Mouse (Mus musculus) heart, embryonic 15.5 days (tissue): ENCODE data around the gene Ptma. TPM values are rescaled to one million over a fixed set of nuclear protein-coding genes. Genes with fewer than 3 reads are reported as not detected.
"Not testable (repeated sequence)": the region's sequence is repeated elsewhere in the genome, so short reads cannot be mapped to it uniquely, and the experiment has no call there.

Experiments
- ATAC-seq: fragments of 200-750 bp; cut with Nextera tagmentation; replicated peaks from 2 replicates; pipeline ENCODE4 v1.8.0; 2017; ENCODE audit warnings: low read depth, moderate TSS enrichment; ENCODE audit not compliant: insufficient number of reproducible peaks, insufficient read depth, low FRiP score
- H3K27ac ChIP-seq: fragments of 300-500 bp; sonication (generic); 2 replicates; pipeline ENCODE4 v1.5.1; 2015; ENCODE audit warnings: mild to moderate bottlenecking, inconsistent platforms
- H3K27me3 ChIP-seq: fragments of 300-500 bp; sonication (generic); 2 replicates; pipeline ENCODE4 v1.6.1; 2015; ENCODE audit warnings: inconsistent platforms
- H3K36me3 ChIP-seq: fragments of 300-500 bp; sonication (generic); 2 replicates; pipeline ENCODE4 v1.6.1; 2015; ENCODE audit warnings: mild to moderate bottlenecking, inconsistent platforms
- H3K4me1 ChIP-seq: fragments of 300-500 bp; sonication (generic); replicated peaks from 2 replicates; pipeline ENCODE4 v1.6.1; 2015; ENCODE audit warnings: inconsistent platforms
- H3K4me2 ChIP-seq: fragments of 300-500 bp; sonication (generic); 2 replicates; pipeline ENCODE4 v1.6.1; 2015; ENCODE audit warnings: inconsistent platforms, mild to moderate bottlenecking, moderate library complexity
- H3K4me3 ChIP-seq: fragments of 300-500 bp; sonication (generic); 2 replicates; pipeline ENCODE4 v1.5.1; 2015; ENCODE audit warnings: mild to moderate bottlenecking, inconsistent platforms
- H3K9ac ChIP-seq: fragments of 300-500 bp; sonication (generic); 2 replicates; pipeline ENCODE4 v1.6.1; 2015; ENCODE audit warnings: mild to moderate bottlenecking, inconsistent platforms
- H3K9me3 ChIP-seq: fragments of 300-500 bp; sonication (generic); replicated peaks from 2 replicates; pipeline ENCODE4 v1.6.1; 2016; ENCODE audit warnings: inconsistent platforms
- WGBS: fragments of 180-500 bp; shearing (Covaris S2); methylation state at CpG from one replicate; pipeline ENCODE4 v1.1.7; 2015; ENCODE audit warnings: mixed read lengths; 5-methylcytosine and 5-hydroxymethylcytosine counted together
- polyA plus RNA-seq: library from polyadenylated mRNA; unstranded; fragments of >200 nt; fragmentation: Nextera tagmentation; extraction: Ambion mirVana; gene quantifications from 2 replicates; pipeline ENCODE4 v1.2.1, GENCODE M21; 2015

The Ptma gene
- polyA plus RNA-seq, 1 experiment from 2014 or later = 791 TPM

GRCm38 (mm10) chr1:86504697-86505421 lies 21.7 kb upstream of the Ptma start:
- Histone ChIP-seq H3K27me3 (no peaks in the 10 kb centered on the region), H3K4me3 (peak overlapping the region; percentile 50), H3K27ac (peak overlapping the region; percentile 92), H3K9me3 (no peaks in the 10 kb centered on the region), H3K36me3 (no peaks in the 10 kb centered on the region), H3K4me1 (peaks cover 60% of the 10 kb centered on the region), H3K9ac (peak overlapping the region; percentile 64), H3K4me2 (peak overlapping the region; percentile 64)
- WGBS = 21% methylated on average over 19 of the region's 19 CpGs
- ATAC-seq = no peak

- peak overlapping the region; percentile 92 for H3K27ac ChIP-seq
- peak overlapping the region; percentile 64; the same call in 1 of the 2 replicates for H3K9ac ChIP-seq
- H3K4me2 ChIP-seq = peak overlapping the region; percentile 64
- peaks cover 60% of the 10 kb centered on the region for H3K4me1 ChIP-seq
- H3K36me3 ChIP-seq = no peaks in the 10 kb centered on the region
- no peaks in the 10 kb centered on the region for H3K9me3 ChIP-seq
- 48% methylated on average over 1 of the region's 1 CpGs for WGBS
- no peak for ATAC-seq
- no peaks in the 10 kb centered on the region for H3K27me3 ChIP-seq
- H3K4me3 ChIP-seq = 0 out of 2 replicates have a peak overlapping the region, but pooled peaks have one; percentile 50
Observed at GRCm38 (mm10) chr1:86505461-86505860, 21.1 kb upstream of the Ptma start.

- Histone ChIP-seq H3K27ac (no peak overlapping the region), H3K9ac (no peak overlapping the region), H3K9me3 (no peaks in the 10 kb centered on the region), H3K4me3 (no peak overlapping the region), H3K4me2 (no peak overlapping the region), H3K36me3 (no peaks in the 10 kb centered on the region), H3K27me3 (no peaks in the 10 kb centered on the region), H3K4me1 (peaks cover 52% of the 10 kb centered on the region)
- WGBS = 77% methylated on average over 5 of the region's 5 CpGs
- ATAC-seq = no peak
Observed at GRCm38 (mm10) chr1:86506420-86506819, 20.1 kb upstream of the Ptma start.

- Histone ChIP-seq H3K9me3 (no peaks in the 10 kb centered on the region), H3K4me3 (no peak overlapping the region), H3K9ac (no peak overlapping the region), H3K4me1 (peaks cover 41% of the 10 kb centered on the region), H3K27me3 (no peaks in the 10 kb centered on the region), H3K4me2 (no peak overlapping the region), H3K36me3 (no peaks in the 10 kb centered on the region), H3K27ac (no peak overlapping the region)
- WGBS = 87% methylated on average over 5 of the region's 5 CpGs
- no peak for ATAC-seq
Observed at GRCm38 (mm10) chr1:86507866-86508265, 18.7 kb upstream of the Ptma start.

- Histone ChIP-seq H3K4me3 (no peak overlapping the region), H3K4me1 (peaks cover 30% of the 10 kb centered on the region), H3K9me3 (no peaks in the 10 kb centered on the region), H3K4me2 (no peak overlapping the region), H3K9ac (peak overlapping the region; percentile 2; the same call in 1 of the 2 replicates), H3K36me3 (no peaks in the 10 kb centered on the region), H3K27me3 (no peaks in the 10 kb centered on the region), H3K27ac (0 out of 2 replicates have a peak overlapping the region, but pooled peaks have one; percentile 4)
- ATAC-seq = peak; percentile 48
- 15% methylated on average over 7 of the region's 7 CpGs for WGBS
Observed at GRCm38 (mm10) chr1:86509410-86509809, 17.1 kb upstream of the Ptma start.

GRCm38 (mm10) chr1:86510266-86510665 lies 16.3 kb upstream of the Ptma start:
- Histone ChIP-seq H3K27ac (no peak overlapping the region), H3K4me1 (peaks cover 21% of the 10 kb centered on the region), H3K9me3 (no peaks in the 10 kb centered on the region), H3K36me3 (no peaks in the 10 kb centered on the region), H3K4me2 (no peak overlapping the region), H3K9ac (no peak overlapping the region), H3K27me3 (no peaks in the 10 kb centered on the region), H3K4me3 (no peak overlapping the region)
- no peak for ATAC-seq
- 77% methylated on average over 1 of the region's 1 CpGs for WGBS

GRCm38 (mm10) chr1:86510676-86511441 lies 15.7 kb upstream of the Ptma start:
- 63% methylated on average over 9 of the region's 9 CpGs for WGBS
- Histone ChIP-seq H3K4me1 (peaks cover 16% of the 10 kb centered on the region), H3K4me2 (no peak overlapping the region), H3K9ac (no peak overlapping the region), H3K27me3 (no peaks in the 10 kb centered on the region), H3K9me3 (no peaks in the 10 kb centered on the region), H3K4me3 (no peak overlapping the region), H3K27ac (no peak overlapping the region), H3K36me3 (no peaks in the 10 kb centered on the region)
- no peak for ATAC-seq

- no peak overlapping the region for H3K9ac ChIP-seq
- no peaks in the 10 kb centered on the region for H3K36me3 ChIP-seq
- no peak overlapping the region for H3K4me3 ChIP-seq
- WGBS = 84% methylated on average over 4 of the region's 4 CpGs
- no peak for ATAC-seq
- H3K27me3 ChIP-seq = no peaks in the 10 kb centered on the region
- no peaks in the 10 kb centered on the region for H3K9me3 ChIP-seq
- peaks cover 7% of the 10 kb centered on the region for H3K4me1 ChIP-seq
- no peak overlapping the region for H3K27ac ChIP-seq
- no peak overlapping the region for H3K4me2 ChIP-seq
Observed at GRCm38 (mm10) chr1:86512154-86512720, 14.3 kb upstream of the Ptma start.

GRCm38 (mm10) chr1:86513031-86513430 lies 13.5 kb upstream of the Ptma start:
- not testable (repeated sequence) for H3K4me3 ChIP-seq, H3K27me3 ChIP-seq, H3K27ac ChIP-seq, H3K4me2 ChIP-seq, H3K4me1 ChIP-seq, H3K9ac ChIP-seq, H3K36me3 ChIP-seq, ATAC-seq, H3K9me3 ChIP-seq
- 76% methylated on average over 1 of the region's 1 CpGs for WGBS

- Histone ChIP-seq H3K4me1 (no peaks in the 10 kb centered on the region), H3K9me3 (no peaks in the 10 kb centered on the region), H3K27ac (no peak overlapping the region), H3K27me3 (no peaks in the 10 kb centered on the region), H3K36me3 (no peaks in the 10 kb centered on the region), H3K9ac (no peak overlapping the region), H3K4me2 (no peak overlapping the region), H3K4me3 (no peak overlapping the region)
- 53% methylated on average over 6 of the region's 6 CpGs for WGBS
- no peak for ATAC-seq
Observed at GRCm38 (mm10) chr1:86515715-86516410, 10.7 kb upstream of the Ptma start.

GRCm38 (mm10) chr1:86517076-86517475 lies 9.4 kb upstream of the Ptma start:
- WGBS = 72% methylated on average over 3 of the region's 3 CpGs
- no peak for ATAC-seq
- Histone ChIP-seq H3K27me3 (no peaks in the 10 kb centered on the region), H3K4me1 (peaks cover 6% of the 10 kb centered on the region), H3K9ac (no peak overlapping the region), H3K27ac (no peak overlapping the region), H3K4me3 (no peak overlapping the region), H3K36me3 (no peaks in the 10 kb centered on the region), H3K4me2 (no peak overlapping the region), H3K9me3 (no peaks in the 10 kb centered on the region)
